Mouse (Mus musculus): ENCODE measurements around the gene Uqcr10. TPM values are rescaled to one million over a fixed set of nuclear protein-coding genes. Genes with fewer than 3 reads are reported as not detected.

Gene Uqcr10
- total RNA-seq (2023), result 96.3 and 118 TPM in 2 replicates

DNA sequence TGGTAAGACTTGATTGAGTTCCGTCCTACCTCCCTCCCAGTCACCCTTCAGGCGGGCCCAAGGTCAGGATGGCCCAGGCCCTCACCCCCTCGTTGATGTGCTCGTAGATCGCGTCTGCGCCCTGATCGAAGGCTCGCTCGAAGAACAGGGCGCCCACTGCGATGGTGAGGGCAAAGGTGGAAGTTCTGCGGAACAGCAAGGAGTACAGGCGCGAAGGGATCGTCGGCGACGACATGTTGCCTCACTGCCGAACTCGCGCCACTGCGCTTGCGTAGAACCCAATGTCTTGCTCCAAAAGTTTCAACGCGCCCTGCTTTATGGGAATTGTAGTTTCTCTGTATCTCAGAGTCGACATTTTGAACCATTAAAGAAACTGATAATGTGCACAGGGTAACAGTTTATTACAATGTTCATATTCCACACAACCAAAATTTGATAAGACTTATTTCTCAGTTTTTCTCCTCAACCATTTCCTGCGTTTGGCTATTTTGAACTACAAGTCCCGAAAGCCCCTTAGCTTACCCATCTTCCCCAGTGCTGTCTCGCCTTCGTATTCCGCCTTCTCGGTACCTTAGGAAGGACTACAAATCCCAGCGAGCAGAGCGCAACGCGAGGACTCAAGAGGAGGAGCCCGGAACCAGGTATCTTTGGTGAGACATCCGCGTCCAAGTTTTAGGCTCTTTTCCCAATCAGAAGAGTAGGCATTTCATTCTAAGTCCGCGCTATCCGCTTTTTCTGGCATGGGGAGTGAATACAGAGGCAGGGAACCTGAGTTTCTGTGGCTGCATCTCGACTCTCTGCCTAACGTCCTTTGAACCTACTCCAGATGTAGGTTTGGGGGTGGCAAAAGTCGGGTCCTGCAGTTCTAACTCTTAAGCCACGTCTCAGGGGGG is at the start of gene Uqcr10, which contains the start of gene Zmat5:
TSS of gene Uqcr10 (minus strand) at position 271 of the 893 bp plus-strand sequence.
TSS of gene Zmat5 (plus strand) at position 607 of the 893 bp plus-strand sequence.

GRCm38 (mm10) chr11:4746733-4747132 is 42.6 kb upstream of the Uqcr10 start, which contains the start of gene Cabp7:
Gene Cabp7, minus strand, starts transcription at chr11:4746778.

Other genes starting within 250 kb of the Uqcr10 start
- 158 and 192 TPM in 2 replicates for gene Mtmr3, start 109.5 kb downstream of the Uqcr10 start, total RNA-seq (2023)
- gene Gm11032, start 84.3 kb downstream of the Uqcr10 start, total RNA-seq (2023), result not detected in 2 replicates
- 14.5 and 18.5 TPM in 2 replicates for gene Ascc2, start 66.6 kb downstream of the Uqcr10 start, total RNA-seq (2023)
- 15.2 and 17.8 TPM in 2 replicates for gene Zmat5, start 336 bp upstream of the Uqcr10 start, total RNA-seq (2023)
- not detected in 2 replicates for gene Cabp7, start 42.4 kb upstream of the Uqcr10 start, total RNA-seq (2023)
- 17.6 and 21.6 TPM in 2 replicates for gene Nf2, start 145.2 kb upstream of the Uqcr10 start, total RNA-seq (2023)
- gene Nipsnap1, start 169.6 kb upstream of the Uqcr10 start, total RNA-seq (2023), result 1.6 and 3.4 TPM in 2 replicates
- gene Thoc5, start 191.0 kb upstream of the Uqcr10 start, total RNA-seq (2023), result 10.7 and 13.2 TPM in 2 replicates
- gene Nefh, start 243.7 kb upstream of the Uqcr10 start, total RNA-seq (2023), result not detected in 2 replicates

All from neutrophil, adult 65 days (primary cell).